Mouse (Mus musculus): ENCODE measurements around the gene Nckap5. TPM values are rescaled to one million over a fixed set of nuclear protein-coding genes. Genes with fewer than 3 reads are reported as not detected.

Nckap5 gene
- total and polyA plus RNA-seq, 3 experiments = not detected

DNA sequence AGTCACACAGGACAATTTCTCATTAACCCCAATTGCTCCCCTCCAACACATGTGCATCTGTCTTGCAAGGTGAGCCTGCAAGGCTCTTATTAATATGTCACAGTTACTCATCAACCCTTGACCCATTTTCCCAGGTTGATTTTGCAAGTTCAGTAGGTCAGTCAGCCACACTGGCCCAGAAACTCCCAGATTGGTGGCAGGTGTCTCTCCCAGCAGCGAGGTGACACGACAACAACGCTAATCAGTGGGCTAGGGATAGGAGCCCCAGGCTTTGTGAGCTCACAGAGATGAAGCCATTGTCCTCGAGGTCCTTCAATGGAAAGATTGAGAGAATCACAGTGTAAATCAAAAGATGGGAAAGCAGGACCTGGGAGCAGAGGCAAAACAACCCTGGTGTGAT lies 230.0 kb downstream of the Nckap5 start:
- Histone ChIP-seq H3K9me3 (replicated peaks; ENCODE audit: insufficient read depth, low read length) (no peaks in the 10 kb centered on the region), H3K9ac (ENCODE audit: control insufficient read depth, low read depth, low read length, poor library complexity, severe bottlenecking) (no peak overlapping the region), H3K27me3 (ENCODE audit: control insufficient read depth in 1 of 2, insufficient read depth in 2 of 2, low read length in 2 of 2) (no peaks in the 10 kb centered on the region), H3K4me3 (ENCODE audit: control insufficient read depth in 1 of 2, insufficient read depth in 1 of 2, low read depth in 2 of 2, low read length in 2 of 2) (no peak overlapping the region), H3K4me1 (ENCODE audit: control insufficient read depth in 1 of 2, insufficient read depth in 2 of 2, low read length in 2 of 2) (no peaks in the 10 kb centered on the region), H3K36me3 (ENCODE audit: control insufficient read depth in 1 of 2, insufficient read depth in 2 of 2, low read length in 2 of 2) (no peaks in the 10 kb centered on the region), H3K27ac (ENCODE audit: control insufficient read depth, low read depth, low read length) (no peak overlapping the region), H3K79me2 (ENCODE audit: control insufficient read depth, insufficient read depth, low read length, poor library complexity) (no peaks in the 10 kb centered on the region; the same call in 1 of the 2 replicates)
- no peak for DNase-seq (ENCODE audit: low read depth, low spot score)
- TF ChIP-seq JUND (IDR thresholded peaks at IDR 0.05; ENCODE audit: low read depth, low read length) (no peak), HCFC1 (IDR thresholded peaks at IDR 0.05; ENCODE audit: low read depth, low read length) (no peak), ZNF384 (IDR thresholded peaks at IDR 0.05; ENCODE audit: low read depth, low read length) (no peak), POLR2AphosphoS2 (IDR thresholded peaks at IDR 0.05; ENCODE audit: low read length) (no peak), MAX (IDR thresholded peaks at IDR 0.05; ENCODE audit: low read length) (no peak), POLR2AphosphoS5 (IDR thresholded peaks at IDR 0.05; ENCODE audit: borderline replicate concordance, low read depth, low read length) (no peak), MXI1 (IDR thresholded peaks at IDR 0.05; ENCODE audit: low read depth, low read length) (no peak), ZKSCAN1 (IDR thresholded peaks at IDR 0.05; ENCODE audit: low read depth, low read length) (no peak), CTCF (IDR thresholded peaks at IDR 0.05 in 2 of 3, conservative IDR thresholded peaks at IDR 0.05 in 1 of 3; ENCODE audit: control insufficient read depth in 1 of 3, insufficient read depth in 1 of 3, low read depth in 2 of 3, low read length in 3 of 3, poor library complexity in 1 of 3, severe bottlenecking in 1 of 3) (no peak), GATA1 (IDR thresholded peaks at IDR 0.05; ENCODE audit: low read depth, low read length) (no peak), POLR2A (IDR thresholded peaks at IDR 0.05; ENCODE audit: control insufficient read depth in 1 of 2, insufficient read depth in 1 of 2, low read depth in 1 of 2, low read length in 2 of 2, poor library complexity in 1 of 2) (no peak), TAL1 (IDR thresholded peaks at IDR 0.05; ENCODE audit: low read length) (no peak), SMC3 (IDR thresholded peaks at IDR 0.05; ENCODE audit: low read depth, low read length) (no peak), E2F4 (IDR thresholded peaks at IDR 0.05; ENCODE audit: borderline replicate concordance, low read depth, low read length) (no peak), MYB (IDR thresholded peaks at IDR 0.05; ENCODE audit: low read depth, low read length) (no peak), MAZ (IDR thresholded peaks at IDR 0.05; ENCODE audit: low read depth, low read length) (no peak)

DNA sequence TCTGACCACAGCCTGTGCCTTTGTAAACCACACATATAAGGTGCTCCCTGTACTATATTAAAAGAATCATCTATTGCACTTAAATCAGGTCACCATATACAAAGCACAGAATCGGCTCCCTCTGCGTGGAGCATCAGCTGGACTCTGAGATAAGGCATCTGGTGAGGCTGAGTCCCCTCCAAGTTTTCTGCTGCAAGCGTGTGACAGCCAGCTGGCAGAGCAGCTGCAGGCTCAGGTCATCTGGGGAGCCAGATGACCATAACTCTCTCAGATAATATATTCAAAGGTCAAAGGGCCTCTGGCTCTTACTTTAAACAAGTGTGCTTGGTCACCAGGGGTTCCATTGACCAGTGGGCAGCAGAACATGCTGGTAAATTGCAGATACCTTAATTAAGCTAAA lies 233.2 kb downstream of the Nckap5 start:
- Histone ChIP-seq H3K9me3 (replicated peaks; ENCODE audit: insufficient read depth, low read length) (no peaks in the 10 kb centered on the region), H3K9ac (ENCODE audit: control insufficient read depth, low read depth, low read length, poor library complexity, severe bottlenecking) (no peak overlapping the region), H3K27ac (ENCODE audit: control insufficient read depth, low read depth, low read length) (no peak overlapping the region), H3K4me3 (ENCODE audit: control insufficient read depth in 1 of 2, insufficient read depth in 1 of 2, low read depth in 2 of 2, low read length in 2 of 2) (no peak overlapping the region), H3K79me2 (ENCODE audit: control insufficient read depth, insufficient read depth, low read length, poor library complexity) (no peaks in the 10 kb centered on the region; the same call in 1 of the 2 replicates), H3K36me3 (ENCODE audit: control insufficient read depth in 1 of 2, insufficient read depth in 2 of 2, low read length in 2 of 2) (no peaks in the 10 kb centered on the region), H3K27me3 (ENCODE audit: control insufficient read depth in 1 of 2, insufficient read depth in 2 of 2, low read length in 2 of 2) (no peaks in the 10 kb centered on the region), H3K4me1 (ENCODE audit: control insufficient read depth in 1 of 2, insufficient read depth in 2 of 2, low read length in 2 of 2) (no peaks in the 10 kb centered on the region)
- TF ChIP-seq MAZ (IDR thresholded peaks at IDR 0.05; ENCODE audit: low read depth, low read length) (no peak), GABPA (IDR thresholded peaks at IDR 0.05; ENCODE audit: low read depth, low read length) (no peak)
- DNase-seq (ENCODE audit: low read depth, low spot score) = no peak

DNA sequence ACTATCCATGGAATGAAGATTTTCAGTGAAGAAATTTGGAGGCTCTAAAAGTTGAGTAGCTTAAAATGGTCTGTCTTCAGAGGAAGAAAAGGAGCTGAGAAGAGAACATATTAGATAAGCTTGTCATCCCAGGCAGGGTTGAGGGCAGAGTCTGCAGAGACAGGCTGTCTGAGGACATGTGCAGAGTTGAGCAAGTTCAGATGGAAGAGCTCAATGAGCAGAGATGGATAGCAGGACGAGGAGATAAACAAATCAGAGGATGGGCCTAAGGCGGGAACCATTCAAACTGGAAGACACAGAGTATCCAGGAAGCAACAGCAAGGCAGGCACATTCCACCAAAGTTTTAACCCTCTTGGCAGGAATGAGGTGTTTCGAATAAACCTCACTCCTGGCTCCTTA lies 235.8 kb downstream of the Nckap5 start:
- H3K4me3 ChIP-seq (ENCODE audit: control insufficient read depth in 1 of 2, insufficient read depth in 1 of 2, low read depth in 2 of 2, low read length in 2 of 2) = no peak overlapping the region
- H3K9ac ChIP-seq (ENCODE audit: control insufficient read depth, low read depth, low read length, poor library complexity, severe bottlenecking) = no peak overlapping the region
- no peaks in the 10 kb centered on the region for H3K9me3 ChIP-seq (replicated peaks; ENCODE audit: insufficient read depth, low read length)
- no peaks in the 10 kb centered on the region for H3K4me1 ChIP-seq (ENCODE audit: control insufficient read depth in 1 of 2, insufficient read depth in 2 of 2, low read length in 2 of 2)
- H3K27me3 ChIP-seq (ENCODE audit: control insufficient read depth in 1 of 2, insufficient read depth in 2 of 2, low read length in 2 of 2) = no peaks in the 10 kb centered on the region
- no peaks in the 10 kb centered on the region for H3K79me2 ChIP-seq (ENCODE audit: control insufficient read depth, insufficient read depth, low read length, poor library complexity)
- H3K27ac ChIP-seq (ENCODE audit: control insufficient read depth, low read depth, low read length) = no peak overlapping the region
- no peaks in the 10 kb centered on the region for H3K36me3 ChIP-seq (ENCODE audit: control insufficient read depth in 1 of 2, insufficient read depth in 2 of 2, low read length in 2 of 2)
- no peak for DNase-seq (ENCODE audit: low read depth, low spot score)
- no peak for TF ChIP-seq MAFK (IDR thresholded peaks at IDR 0.05; ENCODE audit: borderline replicate concordance, low read depth, low read length)
- no peak for TF ChIP-seq ETS1 (IDR thresholded peaks at IDR 0.05; ENCODE audit: low read depth, low read length)
- no peak for TF ChIP-seq POLR2AphosphoS2 (IDR thresholded peaks at IDR 0.05; ENCODE audit: low read length)

All from MEL (cell line).